Mouse (Mus musculus) lung, adult 2 months (tissue): ENCODE results near the gene Taf13. TPM values are rescaled to one million over a fixed set of nuclear protein-coding genes. Genes with fewer than 3 reads are reported as not detected.
"Not testable (repeated sequence)": the region's sequence is repeated elsewhere in the genome, so short reads cannot be mapped to it uniquely, and the experiment has no call there.

Experiments
- DNase-seq: peaks from one replicate; pipeline ENCODE4 v3.0.0; 2022
- H3K4me1 ChIP-seq: fragments of 200-500 bp; 2 replicates; pipeline ENCODE4 v1.6.1; 2011; ENCODE audit warnings: low read length; ENCODE audit not compliant: control insufficient read depth, insufficient read depth
- H3K4me3 ChIP-seq: fragments of 200-500 bp; replicated peaks from 2 replicates; pipeline ENCODE3; 2011; ENCODE audit warnings: low read depth, mild to moderate bottlenecking, control low read depth, low read length; ENCODE audit errors: extremely low read depth
- CTCF ChIP-seq: fragments of 200-500 bp; IDR thresholded peaks from 2 replicates; pipeline ENCODE4 v1.5.1; 2011; ENCODE audit warnings: mild to moderate bottlenecking, low read length, control low read depth; ENCODE audit not compliant: insufficient read depth
- POLR2A ChIP-seq: fragments of 200-500 bp; IDR thresholded peaks from 2 replicates; pipeline ENCODE4 v1.6.1; 2011; ENCODE audit warnings: low read depth, mild to moderate bottlenecking, control low read depth, low read length, borderline replicate concordance; ENCODE audit errors: extremely low read depth
- WGBS: fragments of 180-500 bp; shearing (Covaris S2); methylation state at CpG from one replicate; pipeline ENCODE4 v1.1.7; 2018; 5-methylcytosine and 5-hydroxymethylcytosine counted together
- polyA plus RNA-seq: library from polyadenylated mRNA; depleted of rRNA; stranded (reverse); fragments of >200 nt; gene quantifications from 2 replicates; pipeline ENCODE4 v1.2.3, GENCODE M21; 2012

Taf13 gene
- polyA plus RNA-seq, 1 experiment, result 4.0 TPM

DNA sequence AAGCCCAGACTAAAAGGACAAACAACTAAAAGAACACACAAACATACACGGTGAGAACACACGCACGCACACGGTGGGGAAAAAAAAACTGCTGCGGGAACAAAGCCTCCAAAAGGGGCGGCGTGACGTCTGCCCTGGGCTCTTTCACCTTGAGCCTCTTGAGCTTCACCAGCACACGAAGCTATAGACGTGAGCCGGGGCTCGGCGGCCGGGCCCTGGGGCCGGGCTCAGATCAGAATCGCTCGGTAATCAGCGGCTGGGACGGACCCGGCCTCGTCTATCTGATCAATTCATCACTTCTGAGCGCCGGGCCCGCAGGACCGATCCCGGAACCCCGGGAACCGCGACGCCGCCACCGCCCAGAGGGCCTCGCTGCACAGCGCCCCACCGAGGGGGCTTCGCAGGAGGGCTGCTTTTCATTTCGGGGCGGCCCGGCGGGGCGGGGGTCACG lies 17.4 kb upstream of the Taf13 start:
- TF ChIP-seq POLR2A (no peak), CTCF (no peak)
- DNase-seq, result no peak
- no peaks in the 10 kb centered on the region for H3K4me1 ChIP-seq
- WGBS, result under 1% methylated on average over 42 of the region's 42 CpGs
- peak overlapping the region; percentile 64 for H3K4me3 ChIP-seq

DNA sequence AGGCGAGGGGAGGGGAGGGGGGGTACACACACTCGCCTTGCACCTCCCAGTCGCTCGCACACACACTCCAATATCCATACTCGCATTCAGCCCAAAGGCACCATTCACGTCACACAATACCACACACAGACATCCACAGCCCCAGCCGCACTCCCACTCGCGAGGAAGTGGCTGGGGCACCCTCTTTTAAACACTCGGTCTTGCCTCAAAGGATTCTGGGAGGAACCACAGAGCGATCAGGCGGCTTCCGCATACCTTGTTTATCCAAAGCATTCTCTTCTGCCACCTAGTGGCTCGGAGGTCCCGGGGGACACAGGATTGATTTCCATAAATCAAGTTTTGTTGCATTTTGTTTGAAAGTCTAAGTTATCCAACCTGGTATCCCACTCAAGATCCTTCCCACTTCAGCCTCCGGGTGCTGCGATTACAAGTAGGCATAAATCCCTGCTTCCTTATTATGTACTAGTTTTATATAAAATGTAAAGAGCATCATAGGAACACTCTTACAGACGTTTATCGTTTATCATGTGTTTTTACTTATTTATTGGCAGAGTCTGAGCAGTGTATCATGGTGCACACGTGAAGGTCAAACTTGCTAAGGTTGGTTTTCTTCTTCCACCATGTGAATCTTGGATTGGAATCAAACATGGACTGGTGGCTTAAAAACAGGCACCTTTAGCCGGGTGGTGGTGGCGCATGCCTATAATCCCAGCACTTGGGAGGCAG lies 16.7 kb upstream of the Taf13 start:
- TF ChIP-seq CTCF (peak; percentile 80), POLR2A (peak; percentile 100)
- H3K4me1 ChIP-seq, result no peaks in the 10 kb centered on the region
- WGBS, result 17% methylated on average over 22 of the region's 22 CpGs
- H3K4me3 ChIP-seq, result peak overlapping the region; percentile 64
- DNase-seq, result peak; percentile 88

DNA sequence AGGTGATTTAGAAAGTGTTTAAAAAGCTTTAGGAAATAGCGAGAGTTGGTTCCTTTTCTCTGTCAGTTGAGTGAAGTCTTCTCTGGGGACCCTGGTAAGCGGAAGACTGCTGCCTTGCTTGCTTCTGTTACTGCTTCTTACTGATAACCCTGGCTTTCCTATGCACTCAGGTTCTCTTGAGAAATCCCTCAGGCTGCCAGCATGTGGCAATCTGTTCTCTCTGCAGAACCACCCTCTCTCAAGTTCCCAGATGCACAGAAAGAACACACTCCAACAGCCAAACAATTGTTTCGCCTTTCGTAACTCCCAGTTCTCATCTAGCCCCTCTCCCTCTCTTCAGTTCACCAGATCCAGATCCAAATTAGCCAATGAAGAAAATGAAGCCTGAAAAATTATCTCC lies 13.6 kb upstream of the Taf13 start:
- no peak for DNase-seq
- H3K4me3 ChIP-seq, result no peak overlapping the region
- WGBS, result 87% methylated on average over 4 of the region's 4 CpGs
- no peak for TF ChIP-seq POLR2A
- no peak for TF ChIP-seq CTCF
- H3K4me1 ChIP-seq, result 0 out of 2 replicates have a peak, but pooled peaks cover 6% of the 10 kb centered on the region

DNA sequence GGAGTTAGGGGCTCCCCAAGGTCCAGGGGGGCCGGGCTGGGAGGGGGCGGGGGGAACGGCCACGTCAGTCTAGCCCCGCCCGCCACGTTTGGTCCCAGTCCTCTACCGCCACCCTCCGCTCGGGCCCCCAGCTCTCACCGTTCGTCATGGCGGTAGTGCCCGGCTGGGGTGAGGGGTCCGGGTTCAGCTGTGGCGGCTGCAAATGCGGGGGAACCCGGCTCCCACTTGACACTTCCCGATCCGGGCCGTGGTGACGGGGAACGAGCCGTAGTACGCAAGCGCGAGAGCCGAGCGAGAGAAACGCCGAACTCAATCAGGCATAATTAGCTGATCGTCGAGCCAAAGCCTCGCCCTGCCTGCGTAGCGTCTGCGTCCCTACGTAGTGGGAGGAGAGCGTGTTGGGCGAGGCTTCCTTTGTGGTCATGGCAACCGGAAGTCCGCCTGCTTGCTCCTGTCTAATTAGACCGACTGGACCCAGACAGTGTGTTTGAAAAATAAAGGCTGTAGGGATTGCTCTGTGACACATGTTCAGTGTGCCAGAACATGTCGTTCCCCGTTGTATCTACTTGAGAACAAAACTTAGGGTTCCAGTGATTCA lies 9.3 kb upstream of the Taf13 start, which contains the start of gene Tmem167b:
Gene Tmem167b, minus strand, starts transcription at position 334 of the 598 bp plus-strand sequence.
- peak; percentile 96 for DNase-seq
- H3K4me3 ChIP-seq, result peak within 1 kb of the TSS; percentile 99
- WGBS, result under 1% methylated on average over 45 of the region's 45 CpGs
- H3K4me1 ChIP-seq, result 0 out of 2 replicates have a peak, but pooled peaks cover 6% of the 10 kb centered on the region
- no peak for TF ChIP-seq CTCF
- TF ChIP-seq POLR2A, result peak; percentile 29; the same call in 1 of the 2 replicates

DNA sequence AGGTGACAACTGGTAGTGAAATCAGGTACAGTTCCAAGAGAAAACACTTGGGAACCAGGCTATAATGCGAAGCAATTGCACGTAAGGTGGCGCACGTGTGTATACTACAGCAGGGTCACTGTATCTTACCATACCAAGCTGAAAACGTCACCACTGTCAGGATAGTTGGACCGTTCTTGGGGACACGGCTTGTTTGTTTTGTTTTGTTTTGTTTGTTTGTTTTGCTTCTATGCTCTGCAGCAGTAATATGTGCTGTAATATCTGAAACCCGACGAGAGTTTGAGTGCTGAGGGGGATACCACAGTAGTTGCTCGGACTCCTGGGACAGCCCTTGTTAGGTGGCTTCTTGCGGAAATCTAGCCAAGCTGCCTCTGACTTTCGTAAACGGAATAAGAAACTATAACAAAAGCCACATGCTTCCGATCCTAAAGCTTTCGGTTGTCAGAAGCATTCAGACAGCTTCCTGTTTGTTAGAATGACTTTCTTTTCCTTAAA lies 8.7 kb upstream of the Taf13 start:
- peak; percentile 29 for DNase-seq
- no peak for TF ChIP-seq CTCF
- no peak for TF ChIP-seq POLR2A
- Histone ChIP-seq H3K4me3 (peak overlapping the region; percentile 59), H3K4me1 (0 out of 2 replicates have a peak, but pooled peaks cover 6% of the 10 kb centered on the region)
- 1% methylated on average over 15 of the region's 15 CpGs for WGBS

DNA sequence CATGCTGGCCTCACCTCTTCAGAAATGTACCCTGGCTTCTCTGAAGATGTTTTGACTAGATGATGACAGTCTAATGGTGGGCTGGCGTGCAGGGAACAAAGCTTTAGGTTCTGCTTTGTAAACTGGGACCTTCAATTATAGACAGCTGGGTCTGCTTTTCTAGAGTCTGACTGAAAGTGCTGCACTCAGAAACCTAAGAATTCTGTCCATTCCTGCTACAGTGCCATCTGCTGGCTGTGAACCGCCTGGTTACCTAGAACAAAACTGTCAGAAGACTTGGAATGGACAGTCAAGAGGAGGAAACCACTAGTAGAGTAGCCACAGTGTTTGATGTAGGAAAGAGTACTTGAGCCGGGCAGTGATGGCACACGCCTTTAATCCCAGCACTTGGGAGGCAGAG lies 8.2 kb upstream of the Taf13 start:
- 0 out of 2 replicates have a peak, but pooled peaks cover 6% of the 10 kb centered on the region for H3K4me1 ChIP-seq
- DNase-seq, result peak; percentile 80
- 0% methylated on average over 4 of the region's 4 CpGs for WGBS
- H3K4me3 ChIP-seq, result peak overlapping the region; percentile 47
- TF ChIP-seq CTCF, result peak; percentile 33; the same call in 1 of the 2 replicates
- TF ChIP-seq POLR2A, result no peak

DNA sequence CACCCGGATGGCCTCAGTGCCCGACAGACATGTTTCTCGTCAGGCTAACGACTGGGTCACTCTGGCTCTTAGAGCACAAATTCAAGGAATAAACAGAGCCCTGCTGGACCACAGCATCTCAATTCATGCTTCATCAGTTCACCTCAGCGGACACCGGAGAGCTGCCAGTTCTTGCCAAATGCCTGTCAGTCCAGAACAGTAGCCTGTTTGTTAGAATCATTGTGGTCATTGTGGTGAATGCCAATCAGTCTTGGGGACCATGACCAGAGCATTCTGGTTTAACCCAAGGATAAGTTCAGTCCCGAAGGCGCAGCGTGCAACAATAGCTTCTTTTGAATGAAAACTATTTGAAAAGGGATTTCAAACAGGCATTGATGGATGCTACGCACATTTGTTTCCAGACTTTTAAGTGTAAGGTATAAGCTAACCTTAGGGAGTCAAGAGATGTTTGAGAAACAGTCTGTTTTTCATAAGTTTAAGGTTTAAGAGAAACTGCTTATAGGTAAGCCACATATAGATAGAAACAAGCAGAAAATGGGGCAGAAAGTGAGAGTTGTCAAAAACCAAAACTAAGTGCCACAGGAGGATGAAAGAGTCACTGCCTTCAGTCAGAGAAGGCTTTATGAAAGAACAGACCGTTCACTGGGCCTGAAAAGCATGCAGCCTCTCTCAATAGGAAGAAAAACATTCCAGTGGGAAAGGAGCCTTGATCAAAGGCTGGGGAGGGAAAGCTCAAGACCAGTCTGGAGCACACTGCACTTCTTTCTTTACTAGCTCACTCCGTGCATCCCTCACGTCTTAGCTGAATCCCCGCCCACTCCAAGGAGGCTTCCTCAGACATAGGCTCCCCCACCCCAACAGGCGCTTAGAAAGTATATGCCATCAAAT lies 3.3 kb upstream of the Taf13 start:
- TF ChIP-seq CTCF (no peak), POLR2A (no peak)
- Histone ChIP-seq H3K4me3 (no peak overlapping the region), H3K4me1 (peaks cover 4% of the 10 kb centered on the region)
- DNase-seq, result no peak
- WGBS, result 63% methylated on average over 15 of the region's 15 CpGs

DNA sequence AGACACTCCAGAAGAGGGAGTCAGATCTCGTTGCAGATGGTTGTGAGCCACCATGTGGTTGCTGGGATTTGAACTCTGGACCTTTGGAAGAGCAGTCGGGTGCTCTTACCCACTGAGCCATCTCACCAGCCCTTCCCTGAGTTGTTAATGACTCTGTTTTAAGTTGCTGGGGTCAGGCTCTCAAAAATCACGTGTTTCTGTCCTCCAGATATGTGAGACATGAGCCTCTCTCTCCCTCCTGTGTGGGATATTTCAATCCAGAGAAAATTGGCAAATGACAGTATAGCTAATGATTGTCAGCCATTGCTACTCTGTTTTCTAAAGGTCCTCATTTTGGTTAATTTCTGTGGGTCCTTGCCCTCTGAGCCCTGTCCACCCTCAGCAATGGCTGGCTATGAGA lies 1.9 kb upstream of the Taf13 start:
- not testable (repeated sequence) for DNase-seq, H3K4me3 ChIP-seq, H3K4me1 ChIP-seq
- 51% methylated on average over 3 of the region's 3 CpGs for WGBS

DNA sequence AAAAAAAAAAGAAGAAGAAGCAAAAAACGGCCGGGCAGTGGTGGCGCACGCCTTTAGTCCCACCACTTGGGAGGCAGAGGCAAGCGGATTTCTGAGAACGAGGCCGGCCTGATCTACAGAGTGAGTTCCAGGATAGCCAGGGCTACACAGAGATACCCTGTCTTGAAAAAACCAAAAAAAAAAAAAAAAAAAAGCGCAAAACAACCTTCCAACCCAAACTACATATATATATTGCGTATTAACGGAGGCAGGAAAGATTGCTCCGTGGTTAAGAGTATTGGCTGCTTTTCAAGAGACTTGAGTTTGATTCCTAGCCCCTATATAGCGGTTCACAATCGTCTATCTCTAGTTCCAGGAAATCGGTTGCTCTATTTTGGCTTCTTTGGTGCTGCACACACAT lies 685 bp upstream of the Taf13 start:
- Histone ChIP-seq H3K4me3 (no peak overlapping the region), H3K4me1 (peaks cover 4% of the 10 kb centered on the region)
- no peak for TF ChIP-seq POLR2A
- no peak for TF ChIP-seq CTCF
- no peak for DNase-seq
- 81% methylated on average over 14 of the region's 14 CpGs for WGBS
